Mouse (Mus musculus) mouse embryonic stem cell (cell line): Measurements from ENCODE around the gene Gm28961.
"Not testable (repeated sequence)": the region's sequence is repeated elsewhere in the genome, so short reads cannot be mapped to it uniquely, and the experiment has no call there.

Source experiments
- in situ Hi-C, 2 experiments: fragments of 300-500 bp; cut with MboI; formaldehyde crosslinking; loops; 1 replicate in 1 of 2; 3 replicates in 1 of 2; pipeline ENCODE4 v1.14.3; 2019 to 2020; ENCODE audit warnings: low sequenced_read_pairs in 2 of 2, low pct_unique_long_range_greater_than_20kb in 1 of 2, mixed read lengths in 1 of 2; ENCODE audit not compliant: unreplicated experiment in 1 of 2

Gene Gm28961

GRCm38 (mm10) chrY:57705397-57705796 is at the start of gene Gm28961:
TSS of gene Gm28961 (plus strand) at chrY:57705697.
- in situ Hi-C loops, result not testable (repeated sequence)
